Mouse (Mus musculus) hindbrain, embryonic 13.5 days (tissue): ENCODE data around the gene Hagh. TPM values are rescaled to one million over a fixed set of nuclear protein-coding genes. Genes with fewer than 3 reads are reported as not detected.

Experiments used
- ATAC-seq: fragments of 200-750 bp; cut with Nextera tagmentation; 2 replicates; pipeline ENCODE4 v1.8.0; 2017; ENCODE audit warnings: moderate TSS enrichment; ENCODE audit not compliant: low FRiP score
- H3K27ac ChIP-seq: fragments of 300-500 bp; sonication (generic); 2 replicates; pipeline ENCODE4 v1.5.1; 2015; ENCODE audit warnings: inconsistent platforms, mild to moderate bottlenecking, moderate library complexity
- H3K27me3 ChIP-seq: fragments of 300-500 bp; sonication (generic); 2 replicates; pipeline ENCODE4 v1.6.1; 2015; ENCODE audit warnings: mild to moderate bottlenecking, inconsistent platforms
- H3K36me3 ChIP-seq: fragments of 300-500 bp; sonication (generic); 2 replicates; pipeline ENCODE4 v1.6.1; 2015; ENCODE audit warnings: mild to moderate bottlenecking, inconsistent platforms
- H3K4me1 ChIP-seq: fragments of 300-500 bp; sonication (generic); replicated peaks from 2 replicates; pipeline ENCODE4 v1.6.1; 2015; ENCODE audit warnings: inconsistent platforms
- H3K4me2 ChIP-seq: fragments of 300-500 bp; sonication (generic); 2 replicates; pipeline ENCODE4 v1.6.1; 2015; ENCODE audit warnings: inconsistent platforms, mild to moderate bottlenecking, moderate library complexity
- H3K4me3 ChIP-seq: fragments of 300-500 bp; sonication (generic); 2 replicates; pipeline ENCODE4 v1.5.1; 2015; ENCODE audit warnings: mild to moderate bottlenecking, inconsistent platforms
- H3K9ac ChIP-seq: fragments of 300-500 bp; sonication (generic); 2 replicates; pipeline ENCODE4 v1.6.1; 2015; ENCODE audit warnings: mild to moderate bottlenecking, inconsistent platforms
- H3K9me3 ChIP-seq: fragments of 300-500 bp; sonication (generic); 2 replicates; pipeline ENCODE4 v1.6.1; 2016; ENCODE audit warnings: inconsistent platforms
- WGBS: fragments of 180-500 bp; shearing (Covaris S2); methylation state at CpG from one replicate; pipeline ENCODE4 v1.1.7; 2015; 5-methylcytosine and 5-hydroxymethylcytosine counted together
- polyA plus RNA-seq: library from polyadenylated mRNA; unstranded; fragments of >200 nt; fragmentation: Nextera tagmentation; extraction: Ambion mirVana; gene quantifications from 2 replicates; pipeline ENCODE4 v1.2.1, GENCODE M21; 2015

Hagh gene
- polyA plus RNA-seq, 1 experiment from 2014 or later: 49.7 TPM

DNA sequence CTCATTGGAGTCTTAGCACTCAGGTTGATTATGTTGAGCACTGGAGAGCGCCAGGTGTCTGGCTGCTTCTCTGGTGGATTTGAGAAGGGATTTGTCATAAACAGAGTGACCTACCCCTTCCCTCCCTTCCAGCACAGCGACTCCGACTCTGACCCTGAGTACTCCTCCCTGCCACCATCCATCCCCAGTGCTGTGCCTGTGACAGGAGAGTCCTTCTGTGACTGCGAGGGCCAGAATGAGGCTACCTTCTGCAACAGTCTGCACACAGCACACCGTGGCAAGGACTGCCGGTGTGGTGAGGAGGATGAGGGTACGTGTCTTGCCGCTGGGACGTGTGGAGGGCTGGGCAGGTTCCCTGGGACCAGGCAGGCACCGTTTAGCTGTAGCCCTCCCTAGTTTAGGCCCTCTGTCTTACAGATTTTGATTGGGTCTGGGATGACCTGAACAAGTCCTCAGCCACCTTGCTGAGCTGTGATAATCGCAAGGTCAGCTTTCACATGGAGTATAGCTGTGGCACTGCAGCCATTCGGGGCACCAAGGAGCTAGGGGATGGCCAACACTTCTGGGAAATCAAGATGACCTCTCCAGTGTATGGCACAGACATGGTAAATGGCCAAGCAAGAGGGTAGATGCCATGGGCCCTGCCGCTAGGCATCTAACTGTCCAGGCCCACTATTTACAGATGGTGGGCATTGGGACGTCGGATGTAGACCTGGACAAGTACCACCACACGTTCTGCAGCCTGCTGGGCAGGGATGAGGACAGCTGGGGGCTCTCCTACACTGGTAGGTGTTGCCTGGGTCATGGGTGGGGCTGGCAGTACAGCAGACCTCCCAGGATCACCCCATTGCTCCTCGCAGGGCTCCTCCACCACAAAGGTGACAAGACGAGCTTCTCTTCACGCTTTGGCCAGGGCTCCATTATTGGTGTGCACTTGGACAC is 50.5 kb downstream of the Hagh start:
- H3K36me3 ChIP-seq: peaks cover 52% of the 10 kb centered on the region
- H3K9me3 ChIP-seq: no peaks in the 10 kb centered on the region
- peaks cover 46% of the 10 kb centered on the region for H3K4me1 ChIP-seq
- H3K4me3 ChIP-seq: no peak overlapping the region; the same call in 1 of the 2 replicates
- no peaks in the 10 kb centered on the region for H3K27me3 ChIP-seq
- H3K27ac ChIP-seq: no peak overlapping the region
- ATAC-seq: no peak
- 90% methylated on average over 19 of the region's 19 CpGs for WGBS
- no peak overlapping the region for H3K4me2 ChIP-seq
- H3K9ac ChIP-seq: no peak overlapping the region

DNA sequence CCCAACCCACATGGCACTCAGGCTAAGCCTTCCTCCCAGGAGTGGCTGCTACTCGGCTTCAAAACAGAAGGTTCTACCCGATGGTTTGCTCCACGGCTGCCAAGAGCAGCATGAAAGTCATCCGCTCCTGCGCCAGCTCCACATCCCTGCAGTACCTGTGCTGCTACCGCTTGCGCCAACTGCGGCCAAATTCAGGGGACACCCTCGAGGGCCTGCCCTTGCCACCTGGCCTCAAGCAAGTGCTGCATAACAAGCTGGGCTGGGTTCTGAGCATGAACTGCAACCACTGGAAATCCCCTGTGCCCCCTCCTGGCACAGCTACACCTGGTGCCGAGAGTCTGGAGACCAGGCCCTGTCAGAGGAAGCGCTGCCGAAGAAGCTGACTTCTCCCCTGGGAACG is 51.4 kb downstream of the Hagh start:
- ATAC-seq: no peak
- Histone ChIP-seq H3K9me3 (no peaks in the 10 kb centered on the region), H3K9ac (no peak overlapping the region; the same call in 1 of the 2 replicates), H3K4me1 (peaks cover 49% of the 10 kb centered on the region), H3K4me2 (no peak overlapping the region), H3K36me3 (peaks cover 52% of the 10 kb centered on the region), H3K27ac (no peak overlapping the region), H3K27me3 (no peaks in the 10 kb centered on the region), H3K4me3 (no peak overlapping the region)
- WGBS: 89% methylated on average over 13 of the region's 13 CpGs

GRCm38 (mm10) chr17:24892785-24893184 is 52.8 kb downstream of the Hagh start:
- Histone ChIP-seq H3K27ac (no peak overlapping the region), H3K4me3 (no peak overlapping the region), H3K4me2 (no peak overlapping the region), H3K27me3 (no peaks in the 10 kb centered on the region), H3K9ac (no peak overlapping the region), H3K36me3 (peaks cover 58% of the 10 kb centered on the region), H3K9me3 (no peaks in the 10 kb centered on the region), H3K4me1 (peaks cover 52% of the 10 kb centered on the region)
- WGBS: 92% methylated on average over 12 of the region's 12 CpGs
- ATAC-seq: no peak

- no peaks in the 10 kb centered on the region for H3K27me3 ChIP-seq
- ATAC-seq: no peak
- H3K4me1 ChIP-seq: peaks cover 52% of the 10 kb centered on the region
- peaks cover 63% of the 10 kb centered on the region for H3K36me3 ChIP-seq
- no peak overlapping the region for H3K4me2 ChIP-seq
- no peak overlapping the region for H3K27ac ChIP-seq
- no peaks in the 10 kb centered on the region for H3K9me3 ChIP-seq
- H3K4me3 ChIP-seq: no peak overlapping the region
- WGBS: 91% methylated on average over 2 of the region's 2 CpGs
- H3K9ac ChIP-seq: 0 out of 2 replicates have a peak overlapping the region, but pooled peaks have one; percentile 96
Observed at GRCm38 (mm10) chr17:24893276-24893675, 53.3 kb downstream of the Hagh start.

DNA sequence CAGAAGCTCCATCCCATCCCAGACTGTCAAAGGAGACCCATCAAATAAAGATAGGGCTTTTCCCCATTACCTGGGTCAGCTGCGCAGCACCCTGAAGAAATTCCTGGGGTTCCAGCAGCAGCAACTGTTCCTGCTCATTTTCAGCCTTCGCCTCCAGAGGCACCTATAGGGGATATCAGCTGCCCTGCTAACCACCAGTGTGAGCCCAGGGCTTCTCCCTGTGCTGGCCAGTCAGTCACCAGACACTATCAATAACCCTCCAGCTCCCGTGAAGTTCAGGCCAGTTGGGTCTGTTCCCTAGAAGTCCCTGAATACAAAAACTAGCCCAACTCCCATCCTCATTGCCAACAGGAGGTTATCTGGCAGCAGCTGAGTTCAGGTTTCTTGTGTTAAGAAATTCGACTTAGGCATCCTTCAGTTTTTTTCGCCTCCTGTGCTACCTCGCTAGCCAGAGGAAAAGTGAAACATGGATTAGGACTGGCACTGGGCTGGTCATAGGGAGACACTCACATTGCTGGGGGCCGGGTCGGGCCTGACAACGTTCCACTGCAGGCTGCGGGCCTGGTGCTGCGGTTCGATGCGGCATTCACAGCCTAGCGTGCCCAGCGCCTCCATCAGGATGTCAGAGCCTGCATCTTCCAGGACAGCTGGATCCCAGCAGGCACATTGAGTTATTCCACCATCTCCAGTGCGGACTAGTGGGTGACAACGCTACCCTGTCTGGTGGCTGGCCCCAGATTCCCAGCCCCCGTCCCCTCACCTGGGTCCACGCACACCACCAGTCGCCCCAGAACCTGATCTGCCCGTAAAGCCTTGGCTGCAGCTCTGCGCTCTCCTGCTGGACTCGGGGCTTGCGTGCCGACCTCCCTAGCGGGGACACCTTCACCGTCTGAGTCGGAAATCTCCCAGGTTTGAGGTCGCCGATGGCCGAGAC is 54.4 kb downstream of the Hagh start:
- peak overlapping the region; percentile 100 for H3K4me2 ChIP-seq
- H3K4me1 ChIP-seq: peaks cover 49% of the 10 kb centered on the region
- H3K36me3 ChIP-seq: peaks cover 68% of the 10 kb centered on the region
- peak; percentile 38 for ATAC-seq
- WGBS: 12% methylated on average over 31 of the region's 31 CpGs
- H3K9ac ChIP-seq: peak overlapping the region; percentile 96
- H3K27ac ChIP-seq: peak overlapping the region; percentile 91
- no peaks in the 10 kb centered on the region for H3K27me3 ChIP-seq
- H3K4me3 ChIP-seq: peak overlapping the region; percentile 70
- H3K9me3 ChIP-seq: no peaks in the 10 kb centered on the region

DNA sequence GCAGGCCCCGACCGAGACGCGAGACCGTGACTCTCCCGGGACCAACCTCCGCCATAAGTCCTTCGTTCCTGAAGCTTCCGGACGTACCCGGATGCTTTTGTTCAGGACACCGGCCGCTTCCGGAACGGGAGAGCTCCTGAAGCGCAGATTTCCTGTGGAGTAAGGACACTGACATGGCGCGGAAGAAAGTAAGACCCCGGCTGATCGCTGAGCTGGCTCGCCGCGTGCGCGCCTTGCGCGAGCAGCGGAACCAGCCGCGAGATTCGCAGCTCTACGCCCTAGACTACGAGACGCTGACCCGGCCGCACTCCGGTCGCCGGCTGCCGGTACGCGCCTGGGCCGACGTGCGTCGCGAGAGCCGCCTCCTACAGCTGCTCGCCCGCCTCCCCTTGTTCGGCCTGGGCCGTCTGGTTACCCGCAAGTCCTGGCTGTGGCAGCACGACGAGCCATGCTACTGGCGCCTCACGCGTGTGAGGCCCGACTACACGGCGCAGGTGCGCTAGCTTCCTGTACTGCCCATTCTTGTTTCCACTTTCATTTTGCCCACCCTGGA is 55.1 kb downstream of the Hagh start, which contains the start of the genes Eme2 and Mrps34:
TSS of gene Eme2 (minus strand) at position 93 of the 553 bp plus-strand sequence.
TSS of gene Mrps34 (plus strand) at position 122 of the 553 bp plus-strand sequence.
- Histone ChIP-seq H3K4me3 (peak within 1 kb of the TSS; percentile 70), H3K4me2 (peak within 1 kb of the TSS; percentile 100), H3K36me3 (peaks cover 68% of the 10 kb centered on the region), H3K9ac (peak within 1 kb of the TSS; percentile 96), H3K9me3 (no peaks in the 10 kb centered on the region), H3K27ac (peak within 1 kb of the TSS; percentile 91), H3K4me1 (peaks cover 48% of the 10 kb centered on the region), H3K27me3 (no peaks in the 10 kb centered on the region)
- under 1% methylated on average over 62 of the region's 62 CpGs for WGBS
- ATAC-seq: peak; percentile 63

DNA sequence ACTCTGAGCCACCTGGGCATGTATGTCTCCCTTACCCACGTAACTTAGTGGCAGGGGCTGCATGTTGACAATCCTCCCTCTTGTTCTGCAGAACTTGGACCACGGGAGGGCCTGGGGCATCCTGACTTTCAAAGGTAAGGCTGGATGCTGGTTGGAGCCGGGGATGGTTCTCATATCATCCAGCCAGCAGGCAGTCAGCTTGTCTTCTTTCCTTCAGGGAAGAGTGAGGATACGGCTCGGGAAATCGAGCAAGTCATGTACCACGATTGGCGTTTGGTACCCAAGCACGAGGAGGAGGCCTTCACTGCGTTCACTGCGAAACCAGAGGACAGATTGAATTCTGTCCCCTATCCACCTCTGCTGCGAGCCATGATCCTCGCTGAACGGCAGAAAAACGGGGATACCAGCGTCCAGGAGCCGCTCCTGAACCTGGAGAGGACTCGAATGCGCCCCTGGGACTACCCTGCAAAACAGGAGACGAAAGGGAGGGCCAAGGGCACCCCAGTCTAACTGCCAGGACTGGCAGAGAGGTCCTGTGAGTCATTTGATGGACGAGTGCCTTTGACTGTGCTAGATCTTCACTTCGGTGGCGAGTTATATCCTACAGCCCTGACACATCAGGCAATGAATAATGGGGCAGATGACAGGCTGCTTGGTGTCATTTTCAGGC is 55.8 kb downstream of the Hagh start:
- peaks cover 46% of the 10 kb centered on the region for H3K4me1 ChIP-seq
- H3K27me3 ChIP-seq: no peaks in the 10 kb centered on the region
- H3K9me3 ChIP-seq: no peaks in the 10 kb centered on the region
- peak overlapping the region; percentile 100 for H3K4me2 ChIP-seq
- H3K4me3 ChIP-seq: peak overlapping the region; percentile 70
- H3K27ac ChIP-seq: peak overlapping the region; percentile 91
- peaks cover 68% of the 10 kb centered on the region for H3K36me3 ChIP-seq
- H3K9ac ChIP-seq: peak overlapping the region; percentile 96
- ATAC-seq: peak; percentile 4; the same call in 1 of the 2 replicates
- WGBS: 11% methylated on average over 23 of the region's 23 CpGs

DNA sequence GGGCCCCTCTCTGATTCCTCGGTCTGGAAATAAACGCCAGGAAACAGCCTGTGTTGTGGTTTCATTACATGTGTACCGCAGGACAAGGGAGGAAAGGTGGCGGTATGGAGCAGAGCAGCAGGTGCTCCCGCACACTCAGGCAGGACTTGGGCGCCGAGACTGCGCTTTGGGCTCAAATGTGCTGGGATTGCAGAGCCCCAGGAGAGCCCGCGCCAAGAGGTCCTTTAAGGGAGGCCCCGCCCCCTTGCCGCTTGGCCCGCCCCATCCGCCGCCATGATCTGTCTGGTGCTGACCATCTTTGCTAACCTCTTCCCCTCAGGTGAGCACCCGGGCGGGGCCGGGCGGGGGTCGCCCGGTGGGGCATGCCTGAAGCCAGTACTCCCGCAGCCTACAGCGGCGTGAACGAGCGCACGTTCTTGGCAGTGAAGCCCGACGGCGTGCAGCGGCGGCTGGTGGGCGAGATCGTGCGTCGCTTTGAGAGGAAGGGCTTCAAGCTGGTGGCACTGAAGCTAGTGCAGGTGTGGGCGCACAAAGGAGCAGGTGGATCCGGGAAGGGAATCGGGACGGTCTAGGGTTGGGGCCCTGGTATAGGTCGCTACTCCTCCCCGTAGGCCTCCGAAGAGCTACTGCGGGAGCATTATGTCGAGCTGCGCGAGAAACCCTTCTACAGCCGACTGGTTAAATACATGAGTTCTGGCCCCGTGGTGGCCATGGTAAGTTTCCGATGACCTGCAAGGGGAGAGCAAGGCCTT is 56.5 kb downstream of the Hagh start, which contains the start of gene Nme3:
TSS of gene Nme3 (plus strand) at position 260 of the 752 bp plus-strand sequence.
- Histone ChIP-seq H3K9ac (peak within 1 kb of the TSS; percentile 96), H3K27me3 (no peaks in the 10 kb centered on the region), H3K4me2 (peak within 1 kb of the TSS; percentile 100), H3K27ac (peak within 1 kb of the TSS; percentile 91), H3K4me1 (peaks cover 46% of the 10 kb centered on the region), H3K9me3 (no peaks in the 10 kb centered on the region), H3K4me3 (peak within 1 kb of the TSS; percentile 70), H3K36me3 (peaks cover 68% of the 10 kb centered on the region)
- ATAC-seq: peak; percentile 65
- 2% methylated on average over 50 of the region's 50 CpGs for WGBS

DNA sequence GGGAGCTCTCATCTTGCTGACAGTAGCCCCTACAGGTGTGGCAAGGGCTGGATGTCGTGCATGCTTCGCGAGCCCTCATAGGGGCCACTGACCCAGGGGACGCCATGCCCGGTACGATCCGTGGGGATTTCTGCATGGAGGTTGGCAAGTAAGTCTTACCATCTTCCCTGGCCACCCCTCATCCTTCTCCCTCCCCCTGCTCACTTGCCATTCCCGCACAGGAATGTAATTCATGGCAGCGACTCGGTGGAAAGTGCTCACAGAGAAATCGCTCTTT is 57.0 kb downstream of the Hagh start:
- no peaks in the 10 kb centered on the region for H3K9me3 ChIP-seq
- peak overlapping the region; percentile 100 for H3K4me2 ChIP-seq
- peak overlapping the region; percentile 91 for H3K27ac ChIP-seq
- no peaks in the 10 kb centered on the region for H3K27me3 ChIP-seq
- peaks cover 46% of the 10 kb centered on the region for H3K4me1 ChIP-seq
- H3K36me3 ChIP-seq: peaks cover 68% of the 10 kb centered on the region
- no peak for ATAC-seq
- H3K4me3 ChIP-seq: peak overlapping the region; percentile 70
- WGBS: 35% methylated on average over 11 of the region's 11 CpGs
- H3K9ac ChIP-seq: peak overlapping the region; percentile 96

DNA sequence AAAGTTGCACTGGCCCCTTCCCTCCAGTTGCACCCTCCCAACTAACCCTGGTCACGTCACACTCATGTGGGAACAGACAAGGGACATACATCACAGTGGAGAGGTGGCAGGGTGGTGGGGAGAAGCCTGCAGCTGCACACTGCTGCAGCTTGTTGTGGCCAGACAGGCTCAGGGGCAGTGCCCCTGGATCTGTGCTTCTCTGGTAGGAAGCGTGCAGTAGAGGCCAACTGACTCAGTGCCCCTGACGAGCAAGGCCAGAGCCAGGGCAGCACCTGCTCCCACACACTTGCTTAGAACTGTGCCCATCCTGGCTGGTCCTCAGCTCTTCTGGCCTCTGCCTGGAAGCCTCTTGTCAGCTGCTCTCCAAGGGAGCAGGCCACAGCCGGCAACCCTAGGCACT is 57.7 kb downstream of the Hagh start:
- H3K4me3 ChIP-seq: peak overlapping the region; percentile 70
- no peaks in the 10 kb centered on the region for H3K27me3 ChIP-seq
- H3K9me3 ChIP-seq: no peaks in the 10 kb centered on the region
- no peak overlapping the region for H3K27ac ChIP-seq
- H3K9ac ChIP-seq: peak overlapping the region; percentile 96
- no peak for ATAC-seq
- peaks cover 46% of the 10 kb centered on the region for H3K4me1 ChIP-seq
- H3K4me2 ChIP-seq: peak overlapping the region; percentile 100
- WGBS: 68% methylated on average over 4 of the region's 4 CpGs
- H3K36me3 ChIP-seq: peaks cover 68% of the 10 kb centered on the region
